28 mouse cellular contexts compared by ENCODE assay signal in the genomic region with DNA sequence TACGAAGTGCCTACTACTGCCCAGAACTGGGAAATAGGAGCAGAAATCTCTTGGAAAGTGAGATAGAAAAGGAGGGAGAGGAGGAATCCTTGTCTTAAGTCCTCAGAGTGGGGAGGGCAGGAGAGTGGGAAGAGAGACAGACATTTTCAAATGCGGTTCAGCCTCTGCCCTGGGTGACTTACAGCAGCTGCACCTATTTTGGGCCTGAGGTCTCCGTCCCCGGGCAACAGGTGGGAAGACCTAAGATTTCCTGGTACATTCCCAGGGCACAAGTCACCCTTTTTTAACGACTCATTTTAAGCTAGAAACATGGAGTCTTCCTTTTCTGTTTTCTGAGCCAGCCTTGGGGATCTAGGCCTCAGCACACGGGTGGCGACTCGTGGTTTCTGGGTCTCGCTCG. TPM values are rescaled to one million over a fixed set of nuclear protein-coding genes. Genes with fewer than 3 reads are reported as not detected.
"Had no signal": no experiment of that assay in that cellular context is flagged by ENCODE, and none has a peak within 500 bp of the region (broad histone marks: within the 10 kb centered on the region; RNA-seq: fewer than 3 reads in every experiment).

No protein-coding gene starts in this region.

- H3K36me3 ChIP-seq: forebrain, embryonic 15.5 days; heart, embryonic 13.5 days; heart, embryonic 15.5 days; hindbrain, embryonic 10.5 days; hindbrain, embryonic 12.5 days; intestine, embryonic 15.5 days; limb, embryonic 13.5 days; liver, embryonic 13.5 days had no signal

- H3K27ac ChIP-seq: forebrain, embryonic 15.5 days; heart, embryonic 13.5 days; heart, embryonic 15.5 days; hindbrain, embryonic 10.5 days; hindbrain, embryonic 12.5 days; hindbrain, embryonic 14.5 days; intestine, embryonic 15.5 days; layer of hippocampus, adult 2 months; left cerebral cortex, adult 2 months; limb, embryonic 13.5 days; liver, embryonic 13.5 days had no signal

- H3K27me3 ChIP-seq: forebrain, embryonic 15.5 days; hindbrain, embryonic 12.5 days; intestine, embryonic 15.5 days had no signal

- DNase-seq: forebrain, postnatal 0 days; gastrocnemius, postnatal 14 days; heart, adult 18-20 months; heart, postnatal 4 days; kidney, adult 18-20 months; kidney, adult 8-10 months; kidney, postnatal 10 days; kidney, postnatal 25 days; kidney, postnatal 4 days; liver; liver, embryonic 13.5 days had no signal

- H3K9ac ChIP-seq: forebrain, embryonic 15.5 days; forebrain, postnatal 0 days; heart, embryonic 13.5 days; heart, embryonic 15.5 days; hindbrain, embryonic 12.5 days; hindbrain, embryonic 14.5 days; intestine, embryonic 15.5 days; limb, embryonic 13.5 days; liver, embryonic 13.5 days had no signal

- ATAC-seq: forebrain, embryonic 15.5 days; forebrain, postnatal 0 days; hindbrain, embryonic 16.5 days; inflammation-experienced regulatory T-cells, adult 6 months; intestine, embryonic 15.5 days; intestine, postnatal 0 days had no signal

- H3K4me3 ChIP-seq: forebrain, embryonic 15.5 days; heart, embryonic 13.5 days; heart, embryonic 15.5 days; hindbrain, embryonic 10.5 days; hindbrain, embryonic 12.5 days; intestine, embryonic 15.5 days; layer of hippocampus, adult 2 months; left cerebral cortex, adult 2 months; limb, embryonic 13.5 days; liver, embryonic 13.5 days had no signal

- H3K9me3 ChIP-seq: forebrain, embryonic 15.5 days; heart, embryonic 13.5 days; heart, embryonic 15.5 days; hindbrain, embryonic 10.5 days; hindbrain, embryonic 12.5 days; intestine, embryonic 15.5 days; limb, embryonic 13.5 days; liver, embryonic 13.5 days had no signal

- H3K4me2 ChIP-seq: forebrain, embryonic 15.5 days; heart, embryonic 11.5 days; heart, embryonic 13.5 days; heart, embryonic 15.5 days; hindbrain, embryonic 12.5 days; hindbrain, embryonic 14.5 days; intestine, embryonic 15.5 days; limb, embryonic 13.5 days; liver, embryonic 11.5 days; liver, embryonic 13.5 days had no signal

- H3K4me1 ChIP-seq: forebrain, embryonic 15.5 days; intestine, embryonic 15.5 days; liver, embryonic 13.5 days had no signal

RNA-seq across cellular contexts. Expression of a gene that starts 28.9 kb away (rescaled TPM):
- total RNA-seq: heart, postnatal 25 days had no signal
- polyA plus RNA-seq: gonadal fat pad, adult 2 months had no signal
